ENCODE assay signal across 8 mouse cellular contexts in genomic region chr17:28312232-28313211, GRCm38 (mm10). TPM values are rescaled to one million over a fixed set of nuclear protein-coding genes. Genes with fewer than 3 reads are reported as not detected.
A peak's percentile ranks its signal among the peaks of the same experiment; 100 is the strongest.
DNase-seq lines count a peak whose midpoint lies in the region; ATAC-seq and TF ChIP-seq lines count a peak whose summit lies in the region.

No protein-coding gene starts in this region.

- TF ChIP-seq CTCF in ES-Bruce4 (IDR thresholded peaks at IDR 0.05; ENCODE audit: low read depth, low read length) = peak; percentile 40
- TF ChIP-seq CTCF in liver, postnatal 0 days (IDR thresholded peaks at IDR 0.05; ENCODE audit: low read depth) = peak; percentile 53

- H3K27me3 ChIP-seq in ES-Bruce4 (ENCODE audit: control insufficient read depth, insufficient read depth, low read length, poor library complexity, severe bottlenecking) = no peaks in the 10 kb centered on the region
- no peaks in the 10 kb centered on the region for H3K27me3 ChIP-seq in embryonic facial prominence, embryonic 14.5 days (replicated peaks; ENCODE audit: control insufficient read depth, insufficient read depth, low read length)
- no peaks in the 10 kb centered on the region for H3K27me3 ChIP-seq in hindbrain, embryonic 16.5 days (replicated peaks; ENCODE audit: control insufficient read depth, insufficient read depth, low read length)
- H3K27me3 ChIP-seq in liver, postnatal 0 days (ENCODE audit: insufficient read depth, low read length) = no peaks in the 10 kb centered on the region

- peaks cover 2% of the 10 kb centered on the region; the same call in 1 of the 2 replicates for H3K36me3 ChIP-seq in ES-Bruce4 (ENCODE audit: control insufficient read depth, insufficient read depth, low read length, poor library complexity, severe bottlenecking)
- peaks cover 17% of the 10 kb centered on the region for H3K36me3 ChIP-seq in embryonic facial prominence, embryonic 14.5 days (ENCODE audit: control insufficient read depth, insufficient read depth, low read length)
- H3K36me3 ChIP-seq in hindbrain, embryonic 16.5 days (ENCODE audit: control insufficient read depth, insufficient read depth, low read length) = peaks cover 9% of the 10 kb centered on the region
- peaks cover 6% of the 10 kb centered on the region; the same call in 1 of the 2 replicates for H3K36me3 ChIP-seq in liver, postnatal 0 days (replicated peaks; ENCODE audit: insufficient read depth, low read length)

- H3K27ac ChIP-seq in ES-Bruce4 (ENCODE audit: insufficient read depth, low read length) = no peak overlapping the region
- peak overlapping the region; percentile 70 for H3K27ac ChIP-seq in embryonic facial prominence, embryonic 14.5 days (replicated peaks; ENCODE audit: low read depth, low read length)
- H3K27ac ChIP-seq in hindbrain, embryonic 16.5 days (ENCODE audit: low read depth, low read length) = 0 out of 2 replicates have a peak overlapping the region, but pooled peaks have one; percentile 23
- H3K27ac ChIP-seq in liver, postnatal 0 days (ENCODE audit: low read depth) = peak overlapping the region; percentile 67; the same call in 1 of the 2 replicates

- TF ChIP-seq POLR2A in ES-Bruce4 (IDR thresholded peaks at IDR 0.05; ENCODE audit: insufficient read depth, low read length) = no peak

- TF ChIP-seq EP300 in ES-Bruce4 (IDR thresholded peaks at IDR 0.05; ENCODE audit: insufficient read depth, low read depth, low read length) = no peak
- no peak for TF ChIP-seq EP300 in liver, postnatal 0 days (IDR thresholded peaks at IDR 0.05; ENCODE audit: low read depth)

- 27% methylated on average over 17 of the region's 17 CpGs for WGBS in embryonic facial prominence, embryonic 14.5 days
- WGBS in hindbrain, embryonic 16.5 days = 26% methylated on average over 17 of the region's 17 CpGs
- WGBS in liver, postnatal 0 days (ENCODE audit: insufficient replicate concordance) = 20% methylated on average over 17 of the region's 17 CpGs

- H3K4me3 ChIP-seq in ES-Bruce4 (ENCODE audit: low read depth, low read length) = peak overlapping the region; percentile 67
- H3K4me3 ChIP-seq in embryonic facial prominence, embryonic 14.5 days (ENCODE audit: low read depth, low read length) = peak overlapping the region; percentile 87
- H3K4me3 ChIP-seq in hindbrain, embryonic 16.5 days (ENCODE audit: low read length) = peak overlapping the region; percentile 60
- peak overlapping the region; percentile 91 for H3K4me3 ChIP-seq in liver, postnatal 0 days (ENCODE audit: low read depth, low read length)

- H3K4me1 ChIP-seq in ES-Bruce4 (ENCODE audit: control insufficient read depth, insufficient read depth, low read length) = peaks cover 2% of the 10 kb centered on the region
- peaks cover 10% of the 10 kb centered on the region for H3K4me1 ChIP-seq in embryonic facial prominence, embryonic 14.5 days (ENCODE audit: control insufficient read depth, insufficient read depth, low read length)
- H3K4me1 ChIP-seq in hindbrain, embryonic 16.5 days (ENCODE audit: control insufficient read depth, insufficient read depth, low read depth, low read length) = peaks cover 15% of the 10 kb centered on the region
- peaks cover 20% of the 10 kb centered on the region for H3K4me1 ChIP-seq in liver, postnatal 0 days (ENCODE audit: insufficient read depth)

- ATAC-seq in embryonic facial prominence, embryonic 14.5 days (ENCODE audit: low read depth) = peak; percentile 19
- peak; percentile 30 for ATAC-seq in hindbrain, embryonic 16.5 days
- ATAC-seq in liver, postnatal 0 days = peak; percentile 3

- peak overlapping the region; percentile 75 for H3K4me2 ChIP-seq in embryonic facial prominence, embryonic 14.5 days (ENCODE audit: low read depth, low read length)
- H3K4me2 ChIP-seq in hindbrain, embryonic 16.5 days (ENCODE audit: low read length) = peak overlapping the region; percentile 53
- H3K4me2 ChIP-seq in liver, postnatal 0 days (ENCODE audit: low read depth, low read length) = peak overlapping the region; percentile 99

- H3K9me3 ChIP-seq in ES-Bruce4 (replicated peaks; ENCODE audit: control insufficient read depth, insufficient read depth, low read length, poor library complexity, severe bottlenecking) = no peaks in the 10 kb centered on the region
- H3K9me3 ChIP-seq in embryonic facial prominence, embryonic 14.5 days (ENCODE audit: control insufficient read depth, low read length) = no peaks in the 10 kb centered on the region
- no peaks in the 10 kb centered on the region for H3K9me3 ChIP-seq in hindbrain, embryonic 16.5 days (ENCODE audit: control insufficient read depth, low read length)
- H3K9me3 ChIP-seq in liver, postnatal 0 days (ENCODE audit: low read length) = no peaks in the 10 kb centered on the region

- H3K9ac ChIP-seq in ES-Bruce4 (ENCODE audit: low read depth, poor library complexity, severe bottlenecking) = peak overlapping the region; percentile 49
- 0 out of 2 replicates have a peak overlapping the region, but pooled peaks have one; percentile 20 for H3K9ac ChIP-seq in embryonic facial prominence, embryonic 14.5 days (ENCODE audit: low read depth, low read length)
- H3K9ac ChIP-seq in hindbrain, embryonic 16.5 days (ENCODE audit: low read depth, low read length) = peak overlapping the region; percentile 37; the same call in 1 of the 2 replicates
- no peak overlapping the region for H3K9ac ChIP-seq in liver, postnatal 0 days (replicated peaks)

- DNase-seq in A20 (ENCODE audit: low read depth, low spot score) = peak; percentile 90
- no peak for DNase-seq in embryonic facial prominence, embryonic 14.5 days (ENCODE audit: low spot score)
- peak; percentile 52 for DNase-seq in liver, postnatal 0 days
- DNase-seq in spleen, adult 12 weeks (ENCODE audit: low spot score) = peak; percentile 46
- DNase-seq in frontal cortex, postnatal 14 days (ENCODE audit: low spot score in 2 of 2) = no peak
- DNase-seq in layer of hippocampus, adult 9-11 months = no peak

RNA-seq across cellular contexts. Expression of gene Fance, which starts 0.8 kb away (rescaled TPM):
- 56.8 and 64.7 TPM in 2 replicates for polyA plus RNA-seq in ES-Bruce4 (2011; ENCODE audit: insufficient read depth, insufficient read length, low read depth, missing spikeins)
- polyA plus RNA-seq in embryonic facial prominence, embryonic 14.5 days (2014; fragmentation: Nextera tagmentation; extraction: Ambion mirVana) = 26.1 and 30.6 TPM in 2 replicates
- 25.0 and 25.7 TPM in 2 replicates for polyA plus RNA-seq in hindbrain, embryonic 16.5 days (2015; fragmentation: Nextera tagmentation; extraction: Ambion mirVana)
- polyA plus RNA-seq in liver, postnatal 0 days (2015; fragmentation: Nextera tagmentation; extraction: Ambion mirVana) = 6.7 and 7.1 TPM in 2 replicates

RNA-seq across cellular contexts. Expression of gene Rpl10a, which starts 15.7 kb away (rescaled TPM):
- 1,875 and 2,151 TPM in 2 replicates for polyA plus RNA-seq in ES-Bruce4 (2011; ENCODE audit: insufficient read depth, insufficient read length, low read depth, missing spikeins)
- polyA plus RNA-seq in embryonic facial prominence, embryonic 14.5 days (2014; fragmentation: Nextera tagmentation; extraction: Ambion mirVana) = 800 and 852 TPM in 2 replicates
- polyA plus RNA-seq in hindbrain, embryonic 16.5 days (2015; fragmentation: Nextera tagmentation; extraction: Ambion mirVana) = 287 and 323 TPM in 2 replicates
- polyA plus RNA-seq in liver, postnatal 0 days (2015; fragmentation: Nextera tagmentation; extraction: Ambion mirVana) = 296 and 311 TPM in 2 replicates

RNA-seq across cellular contexts. Expression of gene Tead3, which starts 38.1 kb away (rescaled TPM):
- polyA plus RNA-seq in ES-Bruce4 (2011; ENCODE audit: insufficient read depth, insufficient read length, low read depth, missing spikeins) = 28.6 and 31.9 TPM in 2 replicates
- polyA plus RNA-seq in embryonic facial prominence, embryonic 14.5 days (2014; fragmentation: Nextera tagmentation; extraction: Ambion mirVana) = 11.3 and 12.0 TPM in 2 replicates
- polyA plus RNA-seq in hindbrain, embryonic 16.5 days (2015; fragmentation: Nextera tagmentation; extraction: Ambion mirVana) = 1.4 and 2.0 TPM in 2 replicates
- polyA plus RNA-seq in liver, postnatal 0 days (2015; fragmentation: Nextera tagmentation; extraction: Ambion mirVana) = 0.79 and 1.2 TPM in 2 replicates

RNA-seq across cellular contexts. Expression of gene Tulp1, which starts 52.5 kb away (rescaled TPM):
- 14.0 and 14.7 TPM in 2 replicates for polyA plus RNA-seq in ES-Bruce4 (2011; ENCODE audit: insufficient read depth, insufficient read length, low read depth, missing spikeins)
- polyA plus RNA-seq in embryonic facial prominence, embryonic 14.5 days (2014; fragmentation: Nextera tagmentation; extraction: Ambion mirVana) = 3.9 and 6.0 TPM in 2 replicates
- 1.5 and 1.6 TPM in 2 replicates for polyA plus RNA-seq in hindbrain, embryonic 16.5 days (2015; fragmentation: Nextera tagmentation; extraction: Ambion mirVana)
- polyA plus RNA-seq in liver, postnatal 0 days (2015; fragmentation: Nextera tagmentation; extraction: Ambion mirVana) = 0.18 and 0.33 TPM in 2 replicates

Comparison
In these comparisons a context has a peak if more than half of its experiments do, and no peak if none do; other contexts are left out.
1. DNase-seq: peak in A20 (single experiment), liver, postnatal 0 days (single experiment) and spleen, adult 12 weeks (single experiment); none in embryonic facial prominence, embryonic 14.5 days (single experiment), frontal cortex, postnatal 14 days (0 of 2) and layer of hippocampus, adult 9-11 months (single experiment).
2. Peak in every context shown above with its lines, with median percentiles within 50 percentile points of each other: H3K4me3 ChIP-seq, ATAC-seq and H3K4me2 ChIP-seq.